Mouse (Mus musculus) kidney, adult 2 months (tissue): ENCODE results near the gene Asic5.

ENCODE experiments used
- CTCF ChIP-seq: fragments of 200-500 bp; conservative IDR thresholded peaks from 2 replicates; pipeline ENCODE4 v1.5.1; 2011; ENCODE audit warnings: low read depth, mild to moderate bottlenecking, control low read depth, low read length, moderate library complexity, mixed read lengths; ENCODE audit not compliant: insufficient read depth, insufficient read length
- POLR2A ChIP-seq: fragments of 200-500 bp; IDR thresholded peaks from one replicate; pipeline ENCODE4 v1.6.1; 2011; ENCODE audit warnings: low read depth, low read length, control low read depth

DNA sequence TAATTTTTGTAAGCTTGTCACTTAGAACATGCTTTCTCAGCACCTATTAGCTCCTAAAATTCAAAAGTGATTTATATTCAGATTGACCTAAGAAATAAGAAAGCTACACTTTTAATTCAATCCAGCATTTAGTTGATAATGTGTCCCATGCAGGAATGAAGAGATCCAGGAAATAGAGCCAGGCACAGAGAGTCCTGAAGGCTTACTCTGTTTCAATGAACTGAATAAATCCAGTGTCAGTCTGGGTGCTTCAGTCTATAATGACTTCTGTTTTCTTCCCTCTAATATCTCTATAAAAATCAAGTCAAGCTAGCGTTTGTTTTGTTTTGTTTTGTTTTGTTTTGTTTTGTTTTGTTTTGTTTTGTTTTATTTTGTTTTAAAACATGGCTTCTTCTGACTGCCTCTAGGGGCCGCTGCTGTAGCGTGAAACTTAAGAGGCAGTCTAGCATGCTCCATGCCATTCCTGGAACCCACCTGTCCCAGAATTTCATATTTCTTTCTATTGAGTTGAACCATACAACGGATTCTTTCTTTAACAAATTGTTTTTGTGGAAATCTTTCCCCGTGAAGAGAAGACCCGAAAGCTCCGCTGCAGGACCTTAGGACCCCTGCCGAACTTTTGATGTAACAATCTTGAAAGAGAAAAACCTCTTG, 65.1 kb downstream of the Asic5 start:
- peak; percentile 68 for TF ChIP-seq CTCF
- TF ChIP-seq POLR2A: no peak
